Mouse (Mus musculus): ENCODE measurements around the gene Ptprd.

Ptprd gene

DNA sequence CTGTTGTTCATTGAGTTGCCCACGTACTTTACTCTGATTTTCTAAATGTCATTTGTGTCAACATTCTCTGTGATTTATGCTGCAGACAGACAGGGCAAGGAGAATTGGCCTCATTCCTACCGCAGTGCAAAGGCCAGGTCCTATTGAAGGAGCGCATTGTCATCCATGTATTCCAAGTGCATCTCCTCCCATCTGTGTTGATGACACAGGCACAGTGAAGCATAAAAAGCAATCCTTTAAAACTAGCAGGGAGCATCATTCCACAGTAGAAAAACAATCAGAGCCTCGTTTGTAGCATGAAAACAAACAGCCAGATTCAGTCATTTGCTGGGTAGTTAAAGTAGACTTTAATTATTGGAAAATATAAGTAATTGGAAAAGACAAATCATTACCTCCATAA, 960.6 kb downstream of the Ptprd start:
- no peak for DNase-seq (ENCODE audit: extremely low spot score, low read depth, low spot score)

DNA sequence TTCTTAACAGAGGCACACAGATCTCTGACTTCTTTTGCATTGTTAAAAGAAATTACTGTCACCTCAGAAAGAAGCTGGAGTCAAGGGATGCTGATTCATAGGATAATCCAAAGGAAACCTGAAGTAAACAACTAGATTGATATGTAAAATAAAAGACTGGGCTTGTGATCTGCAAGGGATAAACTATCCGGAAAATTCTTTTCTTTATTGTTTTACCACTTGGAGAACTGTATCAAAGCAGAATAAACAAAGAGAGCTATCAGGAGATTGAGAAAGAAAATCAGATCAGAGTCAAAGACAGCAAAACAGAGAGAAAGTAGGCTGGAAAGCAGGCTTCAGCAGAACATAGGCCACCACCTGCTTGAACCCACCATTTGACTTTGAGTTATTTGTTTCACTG, 962.0 kb downstream of the Ptprd start:
- no peak for DNase-seq (ENCODE audit: extremely low spot score, low read depth, low spot score)

DNA sequence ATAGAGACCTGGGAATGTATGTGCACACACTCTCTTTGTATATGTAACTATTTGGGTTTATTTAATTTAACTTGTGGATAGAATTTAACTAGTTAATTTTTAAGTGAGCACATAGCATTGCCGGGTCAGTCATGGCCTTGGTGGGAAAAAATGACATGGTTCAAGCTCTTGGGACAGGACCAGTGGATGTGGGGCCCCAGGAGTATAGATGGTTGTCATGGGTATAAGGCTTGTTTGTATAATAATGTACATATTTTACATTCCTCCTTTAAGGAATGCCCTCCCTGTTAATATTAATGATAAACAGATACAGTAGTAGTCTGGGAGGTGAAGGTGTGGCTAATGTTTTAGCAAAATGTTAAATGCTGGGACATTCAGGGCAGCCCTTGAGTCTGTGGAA, 962.8 kb downstream of the Ptprd start:
- no peak for DNase-seq (ENCODE audit: extremely low spot score, low read depth, low spot score)

GRCm38 (mm10) chr4:77241852-77242455, 969.8 kb downstream of the Ptprd start:
- no peak for DNase-seq (ENCODE audit: extremely low spot score, low read depth, low spot score)

DNA sequence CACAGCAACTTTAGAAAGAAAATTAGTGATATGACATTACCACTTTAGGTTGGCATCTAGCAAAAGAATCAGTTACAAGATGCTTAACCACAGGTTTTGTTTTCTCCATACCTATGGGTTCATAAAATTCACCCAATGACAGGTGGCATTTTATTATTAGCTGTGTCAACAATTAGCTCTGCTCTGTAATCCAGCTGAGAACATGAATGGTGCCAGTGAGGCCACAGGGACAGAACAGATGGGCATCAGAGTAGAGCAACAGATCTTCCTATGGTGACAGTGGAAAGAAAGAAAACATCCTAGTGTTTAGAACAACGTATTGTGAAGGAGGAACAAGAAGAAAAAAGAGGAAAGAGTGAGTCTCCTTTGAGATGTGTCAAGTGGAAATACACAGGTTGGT, 973.6 kb downstream of the Ptprd start:
- no peak for DNase-seq (ENCODE audit: extremely low spot score, low read depth, low spot score)

- no peak for DNase-seq (ENCODE audit: extremely low spot score, low read depth, low spot score)
These were observed 978.5 kb downstream of the Ptprd start for GRCm38 (mm10) chr4:77233243-77233642.

- no peak for DNase-seq (ENCODE audit: extremely low spot score, low read depth, low spot score)
These were observed 1042.9 kb downstream of the Ptprd start for GRCm38 (mm10) chr4:77168866-77169265.

- no peak for DNase-seq (ENCODE audit: extremely low spot score, low read depth, low spot score)
These were observed 1054.2 kb downstream of the Ptprd start for GRCm38 (mm10) chr4:77157601-77158000.

DNA sequence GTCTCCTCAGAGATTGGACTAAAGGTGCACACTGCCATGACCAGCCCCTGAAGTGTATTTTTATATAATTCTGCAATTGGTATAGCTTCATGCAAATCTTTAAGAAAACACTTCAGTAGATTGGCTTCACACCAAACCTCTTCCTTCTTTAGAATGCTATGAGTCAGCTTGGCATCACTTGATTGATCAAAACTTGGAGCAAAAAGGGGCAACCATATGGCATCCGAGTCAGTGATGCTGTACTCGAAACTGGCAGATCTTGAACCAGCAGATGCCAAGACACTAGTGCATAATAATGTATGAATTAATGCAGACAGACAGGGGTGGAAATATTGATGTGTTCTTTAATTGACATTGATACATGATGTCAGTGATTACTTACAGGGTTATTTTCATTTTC, 1056.2 kb downstream of the Ptprd start:
- DNase-seq (ENCODE audit: extremely low spot score, low read depth, low spot score): no peak

DNA sequence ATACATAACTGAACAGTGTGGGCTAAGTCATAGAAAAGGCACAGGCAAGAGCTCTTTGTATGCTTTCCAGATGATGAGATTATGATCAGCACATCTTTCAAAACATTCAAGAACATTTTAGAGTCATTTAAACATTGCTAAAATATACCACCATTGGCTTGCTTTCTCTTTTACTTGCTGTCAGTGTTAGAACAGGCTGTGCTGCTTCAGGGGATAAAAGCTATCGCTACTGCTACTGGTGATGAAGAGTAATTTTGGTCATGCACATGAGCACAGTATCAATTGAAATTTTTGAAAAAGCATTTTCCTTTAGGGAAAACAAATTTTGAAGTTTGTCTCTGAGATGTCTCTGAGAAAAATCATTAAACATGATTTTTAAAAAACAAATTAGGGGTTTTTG, 1056.7 kb downstream of the Ptprd start:
- no peak for DNase-seq (ENCODE audit: extremely low spot score, low read depth, low spot score)

- DNase-seq (ENCODE audit: extremely low spot score, low read depth, low spot score): no peak
These were observed 1086.9 kb downstream of the Ptprd start for GRCm38 (mm10) chr4:77124852-77125251.

GRCm38 (mm10) chr4:77110894-77111293, 1100.9 kb downstream of the Ptprd start:
- no peak for DNase-seq (ENCODE audit: extremely low spot score, low read depth, low spot score)

- DNase-seq (ENCODE audit: extremely low spot score, low read depth, low spot score): no peak
These were observed 1104.5 kb downstream of the Ptprd start for GRCm38 (mm10) chr4:77107291-77107690.

DNA sequence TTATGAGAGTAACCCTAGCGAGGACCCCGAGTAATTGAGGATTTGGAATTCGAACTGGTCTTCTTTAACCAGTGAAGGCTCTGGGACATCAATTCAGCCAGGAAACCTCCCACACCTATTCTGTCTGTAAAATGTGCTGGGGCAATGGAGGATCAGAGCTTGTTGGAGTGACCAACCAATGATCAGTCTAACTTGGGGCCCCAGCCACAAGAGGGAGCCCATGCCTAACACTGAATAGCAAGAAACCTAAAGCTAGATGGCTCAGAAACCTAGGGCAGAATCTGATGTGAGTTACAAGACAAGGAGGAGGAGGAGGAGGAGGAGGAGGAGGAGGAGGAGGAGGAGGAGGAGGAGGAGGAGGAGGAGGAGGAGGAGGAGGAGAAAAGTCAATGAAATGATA, 1128.6 kb downstream of the Ptprd start:
- DNase-seq (ENCODE audit: extremely low spot score, low read depth, low spot score): no peak

DNA sequence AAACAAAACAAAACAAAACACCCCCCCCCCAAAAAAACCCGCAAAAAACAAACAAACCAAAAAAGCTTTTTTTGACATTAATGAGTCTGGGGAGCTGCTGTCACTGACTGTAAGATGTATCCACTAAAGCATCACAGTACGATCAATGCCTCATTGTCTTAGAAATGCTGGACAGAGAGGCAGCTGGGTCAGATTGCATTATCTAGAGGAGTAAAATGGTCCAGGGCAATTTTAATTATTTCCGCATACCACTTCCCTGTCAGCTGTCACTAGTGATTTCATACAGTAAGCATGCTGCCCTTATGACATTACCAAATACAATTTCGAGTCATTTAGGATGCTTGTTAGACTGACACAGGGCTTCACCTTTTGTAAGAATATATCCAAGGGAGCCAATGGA, 1134.2 kb downstream of the Ptprd start:
- no peak for DNase-seq (ENCODE audit: extremely low spot score, low read depth, low spot score)

DNA sequence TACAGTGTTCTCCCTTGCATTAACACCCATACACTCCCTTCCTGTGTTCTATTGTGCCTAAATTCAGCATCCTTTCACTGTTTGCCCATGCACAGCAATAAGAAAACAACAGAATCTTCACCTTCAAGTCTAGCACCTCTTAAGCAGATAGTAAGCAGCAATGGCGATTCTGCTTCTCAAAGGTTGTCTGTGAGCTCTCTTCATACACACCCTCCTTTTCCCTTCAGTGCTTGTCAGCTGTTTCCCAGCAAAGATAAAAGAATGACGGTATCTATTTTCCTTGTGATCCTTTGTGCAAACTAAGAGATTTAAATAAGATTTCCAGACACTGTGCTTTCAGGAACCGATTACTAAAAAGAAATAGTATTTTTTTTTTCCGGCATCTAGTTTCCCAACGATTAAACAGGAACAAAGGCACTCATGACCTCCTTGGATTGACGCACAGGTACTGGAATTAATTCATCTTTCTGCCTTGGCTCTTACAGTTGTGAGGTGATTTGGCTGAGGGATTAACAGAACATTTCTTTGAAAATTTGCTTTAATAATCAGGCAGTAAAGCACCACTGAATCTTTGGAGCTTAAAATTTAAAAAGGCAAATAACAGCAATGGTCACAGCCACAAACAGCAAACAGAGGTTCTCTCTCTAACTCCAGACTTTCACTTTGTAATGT, 1161.1 kb downstream of the Ptprd start:
- DNase-seq (ENCODE audit: extremely low spot score, low read depth, low spot score): no peak

GRCm38 (mm10) chr4:77004483-77004882, 1207.3 kb downstream of the Ptprd start:
- DNase-seq (ENCODE audit: extremely low spot score, low read depth, low spot score): no peak

DNA sequence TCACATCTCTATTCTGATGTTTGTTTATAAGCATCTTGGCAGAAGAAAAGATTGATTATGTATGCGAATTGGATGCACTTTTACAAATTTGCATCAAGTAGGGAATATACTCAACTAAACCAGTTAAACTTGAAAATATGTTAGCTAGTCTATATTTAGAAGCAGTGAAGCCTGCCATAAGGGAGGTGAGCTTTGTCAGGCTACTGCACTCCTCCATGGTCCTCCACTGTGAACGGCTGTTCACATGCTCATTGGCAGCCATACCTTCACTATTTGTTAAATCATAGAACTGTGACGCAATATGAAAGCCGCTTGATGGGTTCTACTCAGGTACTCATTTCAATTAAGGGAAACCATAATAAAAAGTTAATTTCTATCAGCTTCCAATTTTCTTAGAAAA, 1215.6 kb downstream of the Ptprd start:
- DNase-seq (ENCODE audit: extremely low spot score, low read depth, low spot score): no peak

GRCm38 (mm10) chr4:76989961-76990360, 1221.8 kb downstream of the Ptprd start:
- no peak for DNase-seq (ENCODE audit: extremely low spot score, low read depth, low spot score)

- peak; percentile 26 for DNase-seq (ENCODE audit: extremely low spot score, low read depth, low spot score)
These were observed 1234.5 kb downstream of the Ptprd start for GRCm38 (mm10) chr4:76977056-76977809.

GRCm38 (mm10) chr4:76948251-76948650, 1263.5 kb downstream of the Ptprd start:
- peak; percentile 30 for DNase-seq (ENCODE audit: extremely low spot score, low read depth, low spot score)
